Mouse (Mus musculus) liver, adult 2 months (tissue): ENCODE data around the gene Ppp3cb.

Experiments used
- CTCF ChIP-seq: fragments of 200-500 bp; IDR thresholded peaks from 2 replicates; pipeline ENCODE4 v1.5.1; 2011; ENCODE audit warnings: low read depth, low read length, control low read depth
- POLR2A ChIP-seq: fragments of 200-500 bp; IDR thresholded peaks from 2 replicates; pipeline ENCODE4 v1.6.1; 2011; ENCODE audit warnings: low read length, control low read depth; ENCODE audit not compliant: insufficient read depth; ENCODE audit errors: extremely low read depth

DNA sequence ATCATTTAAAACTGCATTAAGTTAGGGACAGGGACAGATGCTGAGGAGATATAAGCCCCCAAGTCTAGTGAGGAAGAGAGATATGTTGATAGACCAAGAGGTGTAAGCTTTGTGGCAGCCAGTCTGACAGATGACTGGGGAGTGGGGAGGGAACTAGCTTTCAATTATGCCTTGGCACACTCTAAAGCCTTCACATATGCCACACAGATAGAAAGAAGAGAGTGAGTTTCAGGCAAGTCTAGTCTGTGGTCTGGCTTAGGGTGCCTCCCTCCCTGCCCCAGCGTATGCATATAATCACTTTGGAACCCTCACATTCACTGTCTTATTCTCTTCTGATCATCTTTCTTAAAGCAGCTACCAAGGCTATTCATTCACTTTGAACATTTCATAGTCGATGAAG is 95.1 kb downstream of the Ppp3cb start:
- TF ChIP-seq POLR2A (no peak), CTCF (no peak)
